Mouse (Mus musculus): Measurements from ENCODE around the gene Col9a1. TPM values are rescaled to one million over a fixed set of nuclear protein-coding genes. Genes with fewer than 3 reads are reported as not detected.
A peak's percentile ranks its signal among the peaks of the same experiment; 100 is the strongest.

The Col9a1 gene
- polyA plus RNA-seq (2012; rRNA removed): 0.56 and 0.62 TPM in 2 replicates

DNA sequence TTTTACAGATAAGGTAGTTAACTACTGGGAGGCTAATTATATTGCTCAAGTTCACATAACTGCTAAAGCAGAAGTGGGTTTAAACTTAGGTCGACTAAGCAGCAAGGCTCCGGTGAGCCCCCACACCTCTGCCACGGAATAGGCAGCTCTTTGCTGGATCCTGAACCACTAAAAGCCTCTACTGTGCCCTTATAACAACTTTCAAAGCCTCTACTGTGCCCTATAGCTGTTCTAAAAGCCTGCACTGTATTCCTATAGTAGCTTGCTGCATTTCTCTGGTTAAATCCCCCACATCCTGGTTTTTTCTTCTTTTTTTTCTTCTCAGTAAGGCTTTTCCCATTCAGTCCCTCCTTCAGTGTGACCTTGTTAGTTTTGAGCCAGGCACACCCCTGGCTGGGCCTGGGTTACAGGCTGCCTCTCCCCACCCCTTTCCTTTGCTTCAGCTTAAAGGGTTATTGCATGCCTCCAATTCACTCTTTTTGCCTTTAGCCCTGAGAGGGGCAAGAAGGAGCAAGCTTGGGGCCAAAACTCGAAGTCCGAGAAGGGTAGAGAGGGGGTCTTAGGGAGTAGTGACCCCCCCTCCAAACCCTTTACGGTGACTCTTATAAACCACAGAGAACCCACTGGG lies at the start of gene Col9a1:
Gene Col9a1 (plus strand): TSS at position 387 of the 628 bp plus-strand sequence.
- no peak within 1 kb of the TSS for H3K4me3 ChIP-seq (ENCODE audit: insufficient read depth, low read length)
- H3K27ac ChIP-seq (ENCODE audit: insufficient read depth, low read length): no peak within 1 kb of the TSS
- TF ChIP-seq CTCF (IDR thresholded peaks at IDR 0.05; ENCODE audit: extremely low read depth, insufficient read depth, low read length) (no peak), POLR2A (IDR thresholded peaks at IDR 0.05; ENCODE audit: extremely low read depth, insufficient read depth, low read length) (no peak)

DNA sequence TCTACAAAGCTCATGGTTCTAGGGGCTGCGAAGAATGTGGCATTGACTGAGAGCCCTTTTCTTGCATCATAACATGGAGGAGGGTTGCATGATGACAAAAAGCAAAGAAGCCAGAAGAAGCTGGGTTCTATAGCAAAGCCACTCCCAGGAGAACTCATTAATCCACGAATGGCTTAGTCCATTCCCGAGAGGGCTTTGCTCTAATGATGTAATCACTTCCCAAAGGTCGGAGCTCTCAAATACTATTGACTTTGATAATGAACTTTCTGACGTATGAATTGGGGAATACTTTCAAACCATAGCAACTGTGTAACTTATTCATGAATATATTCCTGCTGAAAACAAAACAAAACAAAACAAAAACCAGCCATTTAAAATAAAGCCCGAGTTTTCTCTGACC lies 49.5 kb upstream of the Col9a1 start:
- Histone ChIP-seq H3K27ac (ENCODE audit: insufficient read depth, low read length) (no peak overlapping the region), H3K4me1 (ENCODE audit: control insufficient read depth, insufficient read depth, low read length) (no peaks in the 10 kb centered on the region), H3K4me3 (ENCODE audit: insufficient read depth, low read length) (no peak overlapping the region)
- no peak for TF ChIP-seq POLR2A (IDR thresholded peaks at IDR 0.05; ENCODE audit: extremely low read depth, insufficient read depth, low read length)
- no peak for TF ChIP-seq CTCF (IDR thresholded peaks at IDR 0.05; ENCODE audit: extremely low read depth, insufficient read depth, low read length)

More for the DNA sequence above, at the start of gene Col9a1:
- H3K4me1 ChIP-seq (ENCODE audit: control insufficient read depth, insufficient read depth, low read length): peaks cover 1% of the 10 kb centered on the region; the same call in 1 of the 2 replicates

GRCm38 (mm10) chr1:24133853-24134252 lies 43.6 kb upstream of the Col9a1 start:
- H3K27ac ChIP-seq (ENCODE audit: insufficient read depth, low read length): no peak overlapping the region
- no peaks in the 10 kb centered on the region for H3K4me1 ChIP-seq (ENCODE audit: control insufficient read depth, insufficient read depth, low read length)
- H3K4me3 ChIP-seq (ENCODE audit: insufficient read depth, low read length): no peak overlapping the region
- no peak for TF ChIP-seq POLR2A (IDR thresholded peaks at IDR 0.05; ENCODE audit: extremely low read depth, insufficient read depth, low read length)
- TF ChIP-seq CTCF (IDR thresholded peaks at IDR 0.05; ENCODE audit: extremely low read depth, insufficient read depth, low read length): no peak

DNA sequence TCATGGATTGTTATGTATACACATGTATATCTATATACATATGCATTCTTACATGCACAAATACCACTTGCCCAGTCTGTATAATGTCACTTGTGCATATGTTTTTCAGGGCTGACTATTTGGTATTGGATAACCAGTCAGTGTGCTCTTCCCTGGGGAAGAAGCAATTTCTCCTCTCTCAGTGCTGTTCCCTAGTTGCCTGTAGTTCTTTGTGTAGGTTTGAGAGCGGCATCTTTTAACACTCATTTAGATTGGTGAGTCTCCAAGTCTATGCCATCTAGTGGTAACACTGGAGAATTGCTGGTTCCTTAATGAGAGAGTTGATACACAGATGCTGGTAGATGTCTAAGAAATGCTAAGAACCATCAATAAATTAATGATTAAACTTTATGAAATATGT lies 42.6 kb upstream of the Col9a1 start:
- TF ChIP-seq POLR2A (IDR thresholded peaks at IDR 0.05; ENCODE audit: extremely low read depth, insufficient read depth, low read length): no peak
- TF ChIP-seq CTCF (IDR thresholded peaks at IDR 0.05; ENCODE audit: extremely low read depth, insufficient read depth, low read length): peak; percentile 36
- H3K4me1 ChIP-seq (ENCODE audit: control insufficient read depth, insufficient read depth, low read length): no peaks in the 10 kb centered on the region; the same call in 1 of the 2 replicates
- no peak overlapping the region for H3K27ac ChIP-seq (ENCODE audit: insufficient read depth, low read length)
- H3K4me3 ChIP-seq (ENCODE audit: insufficient read depth, low read length): no peak overlapping the region

DNA sequence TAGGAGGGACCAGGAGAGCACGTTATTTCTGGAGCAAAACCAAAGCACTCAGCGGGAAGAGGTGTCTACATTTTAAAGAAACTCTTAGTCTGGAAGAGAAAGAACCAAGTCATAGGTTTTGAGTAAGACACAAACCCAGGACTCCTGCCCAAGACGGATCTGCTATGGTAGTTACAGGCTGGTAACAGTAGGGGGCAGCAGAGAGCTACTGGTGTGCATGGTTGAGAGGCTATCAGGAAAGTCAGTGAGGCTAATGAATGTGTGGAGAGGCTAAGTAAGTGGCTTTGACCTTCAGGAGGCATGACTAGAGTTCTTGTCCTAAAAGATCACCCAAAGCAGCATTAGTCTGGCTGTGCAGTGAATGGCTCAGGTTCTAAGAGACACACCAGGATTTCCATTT lies 40.3 kb upstream of the Col9a1 start:
- TF ChIP-seq POLR2A (IDR thresholded peaks at IDR 0.05; ENCODE audit: extremely low read depth, insufficient read depth, low read length): no peak
- peak; percentile 98 for TF ChIP-seq CTCF (IDR thresholded peaks at IDR 0.05; ENCODE audit: extremely low read depth, insufficient read depth, low read length)
- Histone ChIP-seq H3K27ac (ENCODE audit: insufficient read depth, low read length) (no peak overlapping the region), H3K4me3 (ENCODE audit: insufficient read depth, low read length) (no peak overlapping the region), H3K4me1 (ENCODE audit: control insufficient read depth, insufficient read depth, low read length) (no peaks in the 10 kb centered on the region; the same call in 1 of the 2 replicates)

DNA sequence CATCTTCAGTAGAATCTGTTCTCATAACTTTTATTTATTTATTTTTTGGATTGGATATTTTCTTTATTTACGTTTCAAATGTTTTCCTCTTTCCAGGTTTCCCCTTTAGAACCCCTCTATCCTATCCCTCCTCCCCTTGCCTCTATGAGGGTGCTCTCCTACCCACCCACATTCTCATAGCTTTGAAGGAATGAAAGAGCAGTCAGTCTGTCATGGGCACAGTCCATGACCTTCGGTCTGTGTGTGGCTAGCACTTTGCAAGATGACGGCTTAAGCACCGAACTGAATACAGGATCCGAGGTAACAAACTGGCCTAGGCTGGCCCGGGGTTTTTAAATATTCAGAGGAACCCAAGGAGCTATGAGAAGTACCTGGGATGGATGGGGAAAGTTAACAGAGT lies 36.9 kb upstream of the Col9a1 start:
- no peak overlapping the region for H3K4me3 ChIP-seq (ENCODE audit: insufficient read depth, low read length)
- H3K27ac ChIP-seq (ENCODE audit: insufficient read depth, low read length): no peak overlapping the region
- TF ChIP-seq POLR2A (IDR thresholded peaks at IDR 0.05; ENCODE audit: extremely low read depth, insufficient read depth, low read length) (no peak), CTCF (IDR thresholded peaks at IDR 0.05; ENCODE audit: extremely low read depth, insufficient read depth, low read length) (no peak)
- no peaks in the 10 kb centered on the region; the same call in 1 of the 2 replicates for H3K4me1 ChIP-seq (ENCODE audit: control insufficient read depth, insufficient read depth, low read length)

DNA sequence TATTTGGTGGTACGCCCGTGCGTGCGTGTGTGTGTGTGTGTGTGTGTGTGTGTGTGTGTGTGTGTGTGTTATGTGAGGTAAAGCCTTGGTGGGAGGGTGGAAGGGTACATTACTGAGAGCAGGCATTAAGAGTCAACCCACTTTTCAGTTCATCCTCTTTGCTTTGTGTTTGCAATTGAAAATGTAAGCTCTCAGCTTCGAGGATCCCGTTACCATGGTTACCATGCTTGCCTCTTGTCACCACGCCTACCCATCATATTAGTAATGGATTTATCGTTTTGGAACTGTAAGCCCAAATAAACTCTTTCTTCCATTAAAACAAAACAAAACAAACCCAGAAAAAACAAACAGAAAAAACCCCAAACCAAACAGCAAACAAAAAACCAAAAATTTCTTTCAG lies 33.9 kb upstream of the Col9a1 start:
- no peak overlapping the region for H3K27ac ChIP-seq (ENCODE audit: insufficient read depth, low read length)
- H3K4me1 ChIP-seq (ENCODE audit: control insufficient read depth, insufficient read depth, low read length): no peaks in the 10 kb centered on the region; the same call in 1 of the 2 replicates
- H3K4me3 ChIP-seq (ENCODE audit: insufficient read depth, low read length): no peak overlapping the region
- TF ChIP-seq POLR2A (IDR thresholded peaks at IDR 0.05; ENCODE audit: extremely low read depth, insufficient read depth, low read length) (no peak), CTCF (IDR thresholded peaks at IDR 0.05; ENCODE audit: extremely low read depth, insufficient read depth, low read length) (no peak)

DNA sequence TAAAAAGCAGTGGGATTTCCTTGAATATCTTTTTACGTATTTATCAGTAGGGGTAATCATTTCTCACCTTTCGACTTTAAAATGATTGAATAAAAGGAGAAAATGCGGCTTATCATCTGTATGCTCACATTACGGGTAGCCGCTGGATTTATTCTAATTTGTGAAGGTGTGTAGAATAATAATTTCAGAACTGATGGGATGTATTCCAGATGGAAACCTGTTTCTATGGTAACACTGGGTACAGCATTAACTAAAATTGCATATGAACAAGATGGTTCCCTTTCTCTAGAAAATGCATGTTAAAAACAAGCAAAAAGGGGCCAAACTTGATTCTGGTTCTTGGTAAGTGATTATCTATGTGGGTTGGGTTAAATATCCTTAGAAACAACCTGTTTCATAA lies 19.7 kb upstream of the Col9a1 start:
- H3K27ac ChIP-seq (ENCODE audit: insufficient read depth, low read length): no peak overlapping the region
- TF ChIP-seq CTCF (IDR thresholded peaks at IDR 0.05; ENCODE audit: extremely low read depth, insufficient read depth, low read length) (no peak), POLR2A (IDR thresholded peaks at IDR 0.05; ENCODE audit: extremely low read depth, insufficient read depth, low read length) (no peak)
- no peak overlapping the region for H3K4me3 ChIP-seq (ENCODE audit: insufficient read depth, low read length)
- H3K4me1 ChIP-seq (ENCODE audit: control insufficient read depth, insufficient read depth, low read length): no peaks in the 10 kb centered on the region

GRCm38 (mm10) chr1:24169410-24169809 lies 8.0 kb upstream of the Col9a1 start:
- Histone ChIP-seq H3K4me3 (ENCODE audit: insufficient read depth, low read length) (no peak overlapping the region), H3K27ac (ENCODE audit: insufficient read depth, low read length) (no peak overlapping the region), H3K4me1 (ENCODE audit: control insufficient read depth, insufficient read depth, low read length) (peaks cover 1% of the 10 kb centered on the region)
- no peak for TF ChIP-seq CTCF (IDR thresholded peaks at IDR 0.05; ENCODE audit: extremely low read depth, insufficient read depth, low read length)
- no peak for TF ChIP-seq POLR2A (IDR thresholded peaks at IDR 0.05; ENCODE audit: extremely low read depth, insufficient read depth, low read length)

GRCm38 (mm10) chr1:24171205-24171866 lies 6.1 kb upstream of the Col9a1 start:
- TF ChIP-seq CTCF (IDR thresholded peaks at IDR 0.05; ENCODE audit: extremely low read depth, insufficient read depth, low read length) (peak; percentile 82), POLR2A (IDR thresholded peaks at IDR 0.05; ENCODE audit: extremely low read depth, insufficient read depth, low read length) (no peak)
- Histone ChIP-seq H3K4me3 (ENCODE audit: insufficient read depth, low read length) (no peak overlapping the region), H3K4me1 (ENCODE audit: control insufficient read depth, insufficient read depth, low read length) (peaks cover 1% of the 10 kb centered on the region), H3K27ac (ENCODE audit: insufficient read depth, low read length) (no peak overlapping the region)
